Mouse (Mus musculus): ENCODE measurements around the gene Hlcs. TPM values are rescaled to one million over a fixed set of nuclear protein-coding genes. Genes with fewer than 3 reads are reported as not detected.

Gene Hlcs
- total RNA-seq (2023): 50.0 TPM

DNA sequence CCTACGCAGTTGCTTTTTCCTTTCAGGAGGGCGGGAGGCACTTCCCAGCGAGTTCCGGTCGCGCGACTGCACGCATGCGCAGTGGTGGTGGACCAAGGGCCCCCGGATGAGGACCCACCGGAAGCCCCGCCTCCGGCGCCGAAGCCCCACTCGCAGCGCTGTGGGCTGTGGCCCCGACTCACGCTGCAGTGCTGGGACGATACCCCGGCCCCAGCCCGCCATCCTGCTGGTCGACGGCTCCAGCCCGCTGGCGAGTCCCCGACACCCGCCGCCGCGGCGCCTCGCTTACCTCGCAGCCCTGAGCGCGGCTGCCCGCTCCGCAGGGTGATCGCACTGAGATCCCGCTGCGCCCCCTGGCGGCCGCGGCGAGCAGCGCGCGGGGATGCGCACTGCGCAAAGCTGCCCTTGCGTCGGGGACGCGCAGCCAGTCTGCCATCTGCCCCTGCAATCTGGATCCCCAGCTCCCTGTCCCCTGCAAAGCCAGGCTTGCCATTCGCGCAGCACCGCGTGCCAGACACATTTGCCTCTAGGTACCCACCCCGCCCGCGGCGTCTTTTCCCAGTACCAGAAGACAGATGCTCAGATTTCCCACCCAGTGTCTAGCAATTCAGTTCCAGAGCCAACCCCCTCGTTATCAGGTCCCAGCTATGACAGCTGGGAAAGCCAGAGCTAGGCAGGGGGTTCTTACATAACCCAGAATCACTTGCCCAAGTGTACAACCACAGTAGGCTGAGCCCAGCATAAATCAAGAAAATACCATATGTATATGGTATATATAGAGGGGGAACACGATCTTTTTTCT is at the start of gene Hlcs:
Gene Hlcs (minus strand): TSS at position 343 of the 802 bp plus-strand sequence.

DNA sequence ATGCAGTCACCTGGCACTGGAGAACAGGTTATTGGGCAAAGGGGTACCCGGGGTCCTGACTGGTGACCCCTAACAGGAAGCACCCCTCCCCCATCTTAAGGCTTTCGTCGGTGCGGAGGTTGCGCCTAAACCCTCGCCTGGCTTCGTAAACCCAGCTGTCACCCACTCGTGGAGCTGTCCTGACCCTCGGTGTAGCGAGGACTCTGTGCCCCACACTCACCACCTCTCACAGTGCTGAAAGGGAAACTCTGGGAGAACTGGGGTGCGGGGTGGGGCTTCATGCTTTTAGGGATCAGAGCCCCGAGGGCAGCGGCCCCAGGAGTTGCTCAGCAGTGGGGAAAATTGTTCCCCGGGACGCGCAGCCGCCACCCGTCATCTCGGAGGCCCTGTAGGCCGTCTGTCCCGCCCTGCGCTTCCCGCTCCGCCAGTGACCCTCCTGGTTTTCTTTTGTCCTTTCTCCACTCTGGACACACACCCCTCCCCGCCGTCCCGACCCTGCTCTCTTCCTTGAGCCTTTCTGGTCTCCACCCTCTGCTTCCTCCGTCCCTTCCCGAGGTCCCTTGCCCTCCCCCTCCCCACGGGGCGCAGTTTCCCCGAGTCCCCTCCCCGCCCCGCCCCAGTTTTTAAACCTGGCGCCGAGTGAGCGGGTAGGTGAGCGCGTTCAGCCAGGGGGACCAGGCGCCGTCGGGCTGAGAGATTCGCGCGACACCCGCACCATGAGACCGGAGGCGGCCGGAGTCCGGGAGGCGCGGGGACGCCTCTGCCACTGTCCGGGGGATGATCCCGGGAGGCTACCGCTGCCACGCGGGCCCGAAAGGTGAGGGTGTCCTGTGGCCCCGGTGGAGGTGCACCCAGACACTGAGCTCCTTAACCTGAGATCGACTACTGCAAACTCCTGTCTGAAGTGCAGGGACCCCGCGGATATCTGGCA is 14.7 kb upstream of the Hlcs start, which contains the start of gene Ripply3:
Gene Ripply3 (plus strand): TSS at position 640 of the 931 bp plus-strand sequence.

DNA sequence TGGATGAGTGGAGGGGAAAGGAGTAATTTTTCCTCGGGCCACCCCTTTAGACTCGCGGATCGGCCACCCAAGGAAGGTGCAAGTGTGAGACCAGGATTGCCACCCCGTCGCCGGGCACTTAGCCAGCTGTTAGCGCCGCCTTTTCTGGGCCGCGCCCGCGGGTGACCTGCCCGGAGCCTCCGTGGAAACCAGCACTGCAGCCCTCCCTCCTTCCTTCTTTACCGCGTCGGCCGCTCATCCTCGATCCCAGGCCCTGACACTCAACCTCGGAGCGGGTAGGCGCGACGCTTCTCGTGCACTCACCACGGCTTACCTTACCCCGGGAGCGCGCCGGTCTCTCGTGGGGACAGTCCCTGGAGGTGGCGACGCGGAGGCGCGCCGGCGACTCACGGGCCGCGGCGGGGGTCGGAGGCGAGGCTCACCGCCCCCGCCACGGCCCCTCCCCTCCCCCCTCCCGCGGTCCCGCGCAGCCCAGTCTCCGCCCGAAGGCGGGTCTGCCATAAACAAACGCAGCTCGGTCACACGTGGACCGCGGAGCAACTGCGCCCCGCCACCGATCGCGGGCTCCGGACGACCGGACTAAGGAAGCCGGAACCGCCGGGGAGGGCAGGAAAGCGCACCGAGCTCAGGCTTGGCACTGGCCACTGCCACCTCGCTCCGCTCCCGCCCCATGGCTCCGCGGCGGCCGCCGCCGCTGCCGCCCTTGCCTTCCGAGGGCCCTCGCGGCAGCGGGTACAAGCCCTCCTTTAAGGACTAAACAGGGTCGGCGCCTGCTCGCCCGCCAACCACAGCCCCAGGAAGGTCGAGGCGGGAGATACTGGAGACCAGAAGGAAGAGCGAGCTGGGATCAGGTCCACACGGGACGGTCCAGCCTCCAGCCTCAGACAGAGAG is 228.4 kb downstream of the Hlcs start, which contains the start of gene Sim2:
Gene Sim2 (plus strand): TSS at position 221 of the 892 bp plus-strand sequence.

Other genes with a start within 250 kb of the Hlcs start
- gene Sim2, start 228.6 kb downstream of the Hlcs start, total RNA-seq (2023): not detected
- not detected for gene Ripply3, start 14.8 kb upstream of the Hlcs start, total RNA-seq (2023)
- 134 TPM for gene Ttc3, start 57.0 kb upstream of the Hlcs start, total RNA-seq (2023)
- gene Pigp, start 58.3 kb upstream of the Hlcs start, total RNA-seq (2023): 36.0 TPM
- gene Vps26c, start 213.3 kb upstream of the Hlcs start, total RNA-seq (2023): 30.2 TPM

Measured in CD4-positive naive resting alpha-beta T cell, adult 57 days (primary cell).